Mouse (Mus musculus) embryonic fibroblast, embryonic 13.5 days (primary cell): Measurements from ENCODE around the gene Pcsk4.

Experiments used
- CTCF ChIP-seq: IDR thresholded peaks from 2 replicates; pipeline ENCODE4 v1.5.1; 2011; ENCODE audit warnings: mild to moderate bottlenecking, control low read depth, low read length, moderate library complexity, borderline replicate concordance; ENCODE audit not compliant: insufficient read depth
- POLR2A ChIP-seq: IDR thresholded peaks from 2 replicates; pipeline ENCODE4 v1.6.1; 2011; ENCODE audit warnings: low read depth, mild to moderate bottlenecking, control low read depth, low read length, moderate library complexity

DNA sequence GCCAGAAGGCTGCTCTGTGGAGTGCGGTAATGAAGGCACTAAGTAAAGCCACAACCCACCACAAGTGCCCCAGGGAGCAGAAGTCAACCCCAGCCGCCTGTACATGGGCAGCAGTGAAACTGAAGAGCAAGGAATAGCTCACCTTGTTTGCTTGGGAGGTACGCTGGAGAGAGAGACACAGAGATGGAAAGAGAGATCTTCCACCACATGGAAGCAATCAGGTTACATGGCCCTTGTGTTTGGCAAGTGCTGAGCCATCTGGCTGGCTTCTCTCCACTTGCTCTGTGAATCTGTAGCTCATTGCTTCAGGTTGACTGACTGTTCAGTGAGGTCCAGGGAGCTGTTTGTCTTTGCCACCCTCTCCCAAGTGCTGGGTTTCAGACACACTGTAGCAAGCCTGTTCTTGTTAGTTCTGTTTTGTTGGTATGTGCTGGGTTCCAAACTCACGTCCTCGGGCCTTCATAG is 3.3 kb upstream of the Pcsk4 start:
- no peak for TF ChIP-seq CTCF
- no peak for TF ChIP-seq POLR2A
